Mouse (Mus musculus) ES-E14 (cell line): ENCODE data around the gene Crebl2.

Source experiments
- CHD2 ChIP-seq: IDR thresholded peaks from 2 replicates; pipeline ENCODE4 v1.6.1; 2014; ENCODE audit warnings: mild to moderate bottlenecking, low read depth, low read length, inconsistent platforms
- MAFK ChIP-seq: IDR thresholded peaks from 2 replicates; pipeline ENCODE4 v1.6.1; 2014; ENCODE audit warnings: mild to moderate bottlenecking, low read depth, low read length, inconsistent platforms; ENCODE audit not compliant: insufficient read depth
- ZC3H11A ChIP-seq: IDR thresholded peaks from 2 replicates; pipeline ENCODE4 v1.6.1; 2012; ENCODE audit warnings: low read depth, mild to moderate bottlenecking, inconsistent platforms, low read length, borderline replicate concordance
- ZNF384 ChIP-seq: IDR thresholded peaks from 2 replicates; pipeline ENCODE4 v1.6.1; 2012; ENCODE audit warnings: low read depth, low read length, inconsistent platforms

DNA sequence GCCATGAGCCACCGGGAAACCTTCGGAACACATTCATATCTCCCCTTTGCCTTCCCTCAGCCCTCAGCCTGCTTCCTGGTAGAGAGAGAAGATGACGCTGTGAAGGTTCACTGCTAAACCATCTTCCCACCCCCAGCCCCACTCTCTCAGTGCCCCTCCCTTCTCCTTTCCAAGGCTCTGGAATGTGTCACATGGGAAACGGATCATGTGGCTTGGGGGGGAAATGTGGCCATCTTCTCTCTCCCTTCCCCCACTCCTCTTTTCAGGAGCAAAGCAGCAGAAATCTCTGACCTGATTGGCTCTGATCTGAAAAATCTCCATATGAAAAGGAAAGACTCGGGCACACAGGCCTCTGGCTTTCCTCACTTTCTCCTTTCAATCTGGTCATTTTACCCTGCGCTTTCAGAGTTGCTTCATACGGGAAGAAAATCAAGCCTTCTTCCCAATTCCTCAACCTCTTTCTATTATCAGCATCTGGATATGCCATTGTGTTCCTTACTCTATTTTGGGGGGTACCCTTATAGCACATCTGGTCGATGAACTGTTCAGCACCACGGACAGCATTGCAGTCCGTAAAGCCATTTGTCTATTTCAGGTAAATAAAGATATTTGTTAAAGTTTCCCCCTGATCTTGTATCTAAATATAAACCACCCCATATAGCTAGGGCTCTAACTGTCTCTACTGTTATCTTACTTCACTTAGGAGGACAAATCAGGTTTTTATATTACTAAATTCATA is 57.9 kb downstream of the Crebl2 start:
- TF ChIP-seq ZC3H11A: no peak
- no peak for TF ChIP-seq ZNF384
- no peak for TF ChIP-seq MAFK
- TF ChIP-seq CHD2: peak; percentile 71
